Mouse (Mus musculus) thymus, postnatal 25 days (tissue): ENCODE data around the gene Cxcl10.

Source experiments
- DNase-seq: peaks from one replicate; pipeline ENCODE4 v3.0.0; 2022

Cxcl10 gene

DNA sequence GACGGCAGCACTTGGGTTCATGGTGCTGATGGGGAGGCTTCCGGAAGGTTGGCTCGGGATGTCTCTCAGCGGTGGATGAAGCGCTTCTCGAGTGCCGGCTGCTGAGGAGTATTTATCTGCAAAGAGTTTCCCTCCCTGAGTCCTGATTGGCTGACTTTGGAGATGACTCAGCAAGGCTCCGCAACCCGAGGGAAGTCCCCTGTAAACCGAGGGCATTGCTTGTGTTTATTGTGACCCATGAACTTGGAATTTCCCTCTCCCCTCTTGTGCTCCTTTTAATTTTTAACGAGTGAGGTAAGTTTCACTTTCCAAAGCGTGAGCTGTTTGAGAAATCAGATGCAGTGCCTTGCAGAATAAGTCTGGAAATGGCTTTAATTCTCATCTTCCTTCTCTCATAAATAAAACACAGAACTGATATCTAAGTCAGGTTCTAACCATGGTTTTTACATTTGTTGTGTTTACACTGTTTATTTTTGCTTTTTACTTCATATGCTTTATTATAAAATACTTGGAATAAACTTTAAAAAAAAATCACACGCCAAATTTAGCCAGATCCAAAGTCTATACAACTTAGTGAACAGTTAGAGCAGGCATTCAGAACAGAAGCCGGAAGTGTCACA, at the start of gene Cxcl10:
Gene Cxcl10 (minus strand): TSS at position 96 of the 620 bp plus-strand sequence.
- DNase-seq, result peak; percentile 53

DNA sequence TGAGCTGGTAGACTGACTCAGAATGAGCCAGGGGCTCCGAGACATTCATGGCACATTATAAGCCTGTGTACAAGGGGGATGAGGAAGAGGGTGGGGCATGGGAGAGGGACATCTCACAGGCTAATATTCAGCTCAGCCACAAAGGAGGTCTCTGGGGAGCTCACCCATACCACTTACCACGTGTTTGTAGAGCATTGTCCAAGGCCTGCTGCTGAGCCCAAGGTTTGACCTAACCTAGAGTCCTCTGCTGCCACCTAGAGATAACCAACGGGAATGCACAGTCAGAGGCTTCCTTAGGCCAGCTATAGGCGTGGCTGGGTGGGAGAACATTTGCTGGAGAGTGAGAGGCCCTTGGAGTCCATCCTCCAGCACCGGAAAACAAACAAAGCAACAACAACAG, 49.5 kb upstream of the Cxcl10 start:
- peak; percentile 72 for DNase-seq

DNA sequence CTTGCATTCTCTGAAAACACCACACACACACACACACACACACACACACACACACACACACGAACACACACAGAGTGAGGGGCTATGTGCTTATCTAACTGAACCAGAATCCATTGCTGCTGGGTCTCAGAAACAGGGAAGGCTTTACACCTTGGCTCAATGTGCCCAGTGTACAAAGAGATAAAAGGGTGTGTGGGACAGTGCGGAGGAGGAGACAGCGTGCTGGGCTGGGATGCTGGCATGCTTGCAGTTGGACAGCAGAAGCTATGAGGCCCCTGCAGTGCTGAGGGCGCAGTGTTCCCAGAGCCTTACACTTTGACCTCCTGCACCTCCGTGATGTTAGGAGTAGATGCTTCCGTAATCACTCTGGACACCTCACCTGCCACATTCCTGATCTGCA, 47.8 kb upstream of the Cxcl10 start:
- DNase-seq, result no peak

DNA sequence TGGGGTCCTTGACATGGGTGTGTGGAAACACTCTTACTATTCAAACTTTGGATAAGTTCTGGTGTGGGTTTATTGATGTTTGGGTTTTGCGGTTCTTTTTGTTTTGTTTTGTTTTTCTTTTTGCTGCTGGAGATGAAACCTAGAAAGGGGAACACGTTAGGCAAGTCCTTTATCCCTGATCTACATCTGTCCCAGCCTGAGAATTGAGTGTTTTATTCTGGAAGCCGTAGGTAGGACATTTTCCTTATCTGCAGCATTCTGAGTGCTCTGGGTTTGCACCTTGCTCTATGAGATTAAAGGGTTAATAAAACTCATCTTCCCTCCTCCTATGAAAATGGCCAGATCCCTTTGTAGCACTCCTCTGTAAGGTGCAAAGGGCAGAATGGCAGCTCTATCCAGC, 47.1 kb upstream of the Cxcl10 start:
- no peak for DNase-seq

DNA sequence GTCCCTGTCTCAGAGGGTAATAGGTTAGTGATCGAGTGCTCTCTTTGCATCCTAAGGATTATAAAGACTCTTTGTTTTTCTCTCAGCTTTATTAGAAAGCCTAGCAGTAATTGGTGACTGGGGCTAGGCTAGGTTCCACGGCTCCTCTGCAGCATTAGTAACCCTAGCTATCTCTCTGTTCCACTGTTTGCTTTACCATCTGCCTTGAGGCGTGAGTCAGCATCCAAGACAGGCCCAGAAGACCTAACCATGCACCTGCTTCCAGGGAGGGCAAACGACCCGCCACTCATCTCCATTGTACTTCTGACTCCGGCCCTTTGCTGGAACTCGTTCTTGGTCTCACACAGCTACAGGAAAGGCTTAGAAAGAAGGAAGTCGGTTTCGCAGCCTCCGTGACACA, 45.2 kb upstream of the Cxcl10 start:
- no peak for DNase-seq

DNA sequence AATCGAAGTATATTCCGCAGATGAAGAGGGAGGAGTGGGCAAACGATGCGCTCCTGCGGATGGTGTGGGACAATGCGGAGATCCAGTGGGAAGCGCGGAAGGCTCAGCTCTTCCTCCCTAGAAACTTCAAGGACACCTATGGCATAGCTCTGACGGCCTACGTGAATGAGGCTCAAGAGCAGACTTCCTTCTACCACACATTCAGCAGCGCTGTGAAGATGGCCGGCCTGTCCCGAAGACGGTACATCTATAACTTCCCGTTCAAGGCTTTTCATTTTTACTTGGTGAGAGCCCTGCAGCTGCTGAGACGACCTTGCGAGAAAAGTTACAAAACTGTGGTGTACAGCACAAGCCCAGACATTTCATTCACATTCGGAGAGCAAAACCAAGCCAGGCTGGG, 43.9 kb upstream of the Cxcl10 start:
- DNase-seq, result no peak

DNA sequence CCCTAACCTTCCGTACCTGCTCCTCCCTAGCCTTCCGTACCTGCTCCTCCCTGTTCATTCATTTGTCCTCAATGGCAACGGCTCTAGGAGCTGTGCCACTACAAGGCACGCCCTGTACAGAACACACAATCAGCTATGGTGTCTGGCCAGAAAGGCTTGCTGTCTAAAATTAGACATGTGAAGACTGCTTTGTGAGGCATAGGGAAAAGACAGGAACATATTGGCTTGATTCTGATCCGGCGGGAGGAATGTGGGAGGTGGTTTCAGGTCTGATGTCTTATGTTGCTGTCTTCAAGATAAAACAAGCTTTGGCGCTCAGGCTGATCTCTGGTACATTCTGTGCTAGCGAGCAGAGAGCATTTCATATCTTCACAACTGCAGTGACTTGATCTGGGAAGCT, 41.9 kb upstream of the Cxcl10 start:
- DNase-seq, result no peak

DNA sequence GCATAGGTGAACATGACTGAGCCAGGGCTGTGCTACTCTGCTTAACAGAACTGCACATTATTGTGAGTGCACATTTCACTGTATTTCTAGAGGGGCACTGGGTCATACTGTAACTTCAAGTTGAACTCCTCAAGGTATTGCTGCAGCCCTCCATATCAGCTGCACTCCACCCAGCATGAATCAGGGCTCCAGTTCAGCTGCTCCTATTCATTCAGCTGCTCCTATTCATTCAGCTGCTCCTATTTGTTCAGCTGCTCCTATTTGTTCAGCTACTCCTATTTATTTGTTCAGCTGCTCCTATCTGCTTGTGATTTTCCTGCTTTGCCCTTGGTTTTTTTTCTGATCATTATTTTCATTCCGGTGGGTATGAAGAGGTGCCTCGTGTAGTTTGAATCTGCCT, 41.3 kb upstream of the Cxcl10 start:
- DNase-seq, result no peak

DNA sequence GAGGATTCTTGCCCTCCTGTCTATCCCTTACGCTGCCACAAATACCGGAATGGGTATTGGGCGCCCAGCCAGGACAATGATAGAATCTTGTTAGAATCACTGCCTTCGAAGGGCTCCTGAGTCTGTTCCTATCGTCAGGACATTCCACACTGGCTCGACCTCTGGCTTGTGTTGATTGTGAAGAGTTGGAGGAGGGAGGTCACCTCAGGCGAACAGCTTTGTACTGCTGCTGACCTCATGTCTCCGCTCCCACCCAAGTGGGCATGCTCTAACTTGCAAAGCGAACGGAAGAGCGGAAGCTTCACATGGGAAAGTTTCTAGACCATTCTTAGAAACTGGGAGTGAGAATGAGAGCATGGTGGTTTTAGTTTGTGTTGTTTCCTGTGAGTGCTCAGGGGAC, 38.7 kb upstream of the Cxcl10 start:
- no peak for DNase-seq

DNA sequence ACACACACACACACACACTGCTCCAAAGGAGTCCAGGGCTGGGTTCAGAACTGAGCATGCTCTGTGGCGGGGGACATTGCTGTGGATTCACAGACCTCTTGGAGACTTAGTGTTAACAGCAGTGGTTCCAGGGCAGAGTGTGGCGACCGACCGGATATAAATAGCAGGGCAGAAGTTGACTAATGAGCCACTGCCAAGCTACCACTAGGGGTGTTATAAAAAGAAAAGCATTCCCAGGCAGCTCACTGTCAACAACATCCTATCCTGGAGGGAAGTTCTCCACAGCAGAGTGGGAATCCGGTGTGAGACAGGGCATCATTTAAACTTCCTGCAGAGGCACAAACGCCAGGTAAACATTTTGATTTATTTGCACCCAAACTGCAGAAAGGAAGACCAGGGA, 38.0 kb upstream of the Cxcl10 start:
- no peak for DNase-seq

DNA sequence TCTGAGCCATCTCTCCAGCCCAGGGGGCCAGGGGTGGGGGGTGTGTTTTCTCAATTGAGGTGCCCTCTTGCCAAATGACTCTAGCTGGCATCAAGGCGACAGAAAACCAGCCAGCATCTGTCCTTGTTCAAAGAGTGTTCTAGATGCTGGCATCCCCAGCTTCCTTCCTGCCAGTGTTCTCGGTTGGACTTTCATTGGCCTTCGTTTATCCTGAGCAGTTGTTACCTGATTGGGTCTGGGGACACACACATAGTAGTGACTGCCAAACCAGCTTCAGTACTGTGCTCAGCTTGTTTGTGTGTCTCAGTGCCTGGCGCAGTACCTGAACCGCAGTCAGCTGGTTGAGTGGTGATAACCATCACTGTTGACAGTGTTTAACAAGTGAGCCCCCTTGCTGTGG, 37.4 kb upstream of the Cxcl10 start:
- no peak for DNase-seq

DNA sequence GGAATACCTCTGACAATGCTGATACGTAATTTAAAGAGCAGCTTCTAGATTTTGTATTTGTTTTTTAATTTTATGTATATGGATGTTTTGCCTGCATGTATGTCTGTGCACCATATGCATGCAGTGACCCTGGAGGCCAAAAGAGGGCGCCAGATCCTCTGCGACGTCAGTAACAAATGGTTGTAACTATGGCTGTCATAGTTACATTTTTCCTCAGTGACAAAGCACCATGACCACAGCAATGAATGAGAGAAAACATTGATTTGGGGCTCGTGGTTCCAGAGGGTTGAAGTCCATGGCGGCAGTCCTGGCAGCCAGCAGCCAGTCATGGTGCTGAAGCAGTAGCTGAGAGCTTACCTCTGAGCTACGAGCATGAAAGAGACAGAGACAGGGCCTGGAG, 36.2 kb upstream of the Cxcl10 start:
- peak; percentile 42 for DNase-seq

DNA sequence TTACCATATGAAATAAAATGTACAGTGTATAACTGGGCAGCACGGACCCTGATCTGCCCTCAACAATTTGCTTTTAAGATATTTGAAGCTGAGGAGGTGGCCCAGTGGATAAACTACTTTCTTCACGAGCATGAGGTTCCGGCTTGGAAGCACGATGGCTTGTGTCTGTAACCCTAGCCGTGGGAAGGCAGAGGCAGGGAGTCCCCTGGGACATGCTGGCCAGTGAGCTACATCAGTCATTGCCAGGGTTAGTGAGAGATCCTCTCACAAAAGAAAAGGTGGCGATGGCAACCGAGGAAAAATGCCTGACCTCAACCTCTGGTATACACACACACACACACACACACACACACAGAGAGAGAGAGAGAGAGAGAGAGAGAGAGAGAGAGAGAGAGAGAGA, 35.1 kb upstream of the Cxcl10 start:
- no peak for DNase-seq

DNA sequence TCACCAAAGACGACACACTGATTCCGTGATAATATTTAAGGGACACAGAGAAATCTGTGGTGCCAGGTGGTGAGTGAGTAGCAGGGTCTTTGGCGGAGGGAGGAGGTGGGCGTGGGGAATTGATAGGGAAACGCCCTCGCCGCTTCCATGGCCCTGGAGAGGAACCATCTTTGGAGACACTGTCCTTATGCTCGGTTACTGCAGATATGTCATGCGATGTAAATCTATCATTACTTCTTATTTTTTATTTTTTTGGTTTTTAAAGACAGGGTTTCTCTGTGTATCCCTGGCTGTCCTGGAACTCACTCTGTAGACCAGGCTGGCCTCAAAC, 33.6 kb upstream of the Cxcl10 start:
- DNase-seq, result no peak

DNA sequence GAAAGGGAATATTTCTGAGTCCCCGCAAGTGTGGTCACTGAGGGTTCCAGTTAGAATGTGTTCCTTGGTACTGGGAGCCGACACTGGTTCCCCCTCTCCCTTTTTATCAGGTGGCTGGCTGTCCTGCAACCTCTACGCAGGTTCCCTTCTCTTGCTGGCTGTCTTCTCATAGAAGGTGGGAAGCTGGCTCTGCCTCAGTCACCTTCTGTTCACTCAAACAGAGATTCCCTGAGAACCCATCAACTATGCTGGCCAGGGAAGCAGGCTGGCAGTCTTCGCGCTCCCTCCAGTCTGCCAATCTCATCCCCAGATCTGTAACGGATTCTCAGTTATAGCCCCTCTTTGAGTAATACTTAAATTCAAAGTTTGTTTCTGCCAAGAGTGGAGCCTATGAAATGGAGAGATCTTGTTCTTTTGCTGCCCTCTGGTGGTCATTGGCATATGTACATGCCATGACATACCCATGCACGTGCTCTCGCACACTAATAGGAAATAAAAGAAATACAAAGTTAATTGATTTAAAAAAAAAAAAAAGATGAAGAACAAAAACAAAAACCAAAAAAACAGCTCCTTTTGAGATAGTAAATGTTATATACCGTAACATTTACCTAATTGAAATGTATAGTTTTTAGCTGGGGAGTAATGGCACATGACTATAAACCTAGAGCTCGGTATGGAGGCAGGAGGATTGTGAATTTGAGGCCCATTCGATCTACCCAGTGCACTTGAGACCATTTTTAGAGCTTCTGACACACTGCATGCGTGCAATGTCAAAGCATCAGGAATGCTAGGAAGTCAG, 33.1 kb upstream of the Cxcl10 start:
- DNase-seq, result peak; percentile 74

DNA sequence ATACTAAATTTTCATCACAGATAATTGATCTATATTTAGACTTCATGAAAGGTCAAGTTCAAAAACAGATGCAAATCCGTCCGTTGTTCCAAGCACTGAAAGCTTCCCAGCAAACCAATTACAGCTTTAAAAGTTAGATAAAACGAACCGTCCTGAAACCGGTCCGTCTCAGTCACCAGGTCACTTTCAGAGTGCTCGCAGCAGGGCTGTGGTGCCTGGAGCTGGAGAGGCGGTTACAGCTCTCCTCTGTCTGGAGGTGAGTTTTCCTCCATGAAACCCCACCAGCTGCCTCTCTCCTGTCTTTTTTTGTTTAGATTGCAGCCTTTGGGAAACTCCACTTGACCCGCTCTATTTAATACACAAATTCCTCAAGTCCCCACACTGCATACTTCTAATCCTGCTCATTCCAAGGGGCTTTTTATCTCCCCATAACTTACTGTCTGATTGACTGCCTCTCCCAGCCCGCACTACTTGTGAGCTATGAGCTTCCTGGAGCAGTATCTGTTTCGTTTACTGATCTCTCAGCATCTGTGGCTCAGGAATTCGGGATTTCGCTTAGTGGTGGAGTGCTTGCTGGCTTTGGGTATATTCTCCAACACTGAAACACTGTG, 28.2 kb upstream of the Cxcl10 start:
- DNase-seq, result no peak

DNA sequence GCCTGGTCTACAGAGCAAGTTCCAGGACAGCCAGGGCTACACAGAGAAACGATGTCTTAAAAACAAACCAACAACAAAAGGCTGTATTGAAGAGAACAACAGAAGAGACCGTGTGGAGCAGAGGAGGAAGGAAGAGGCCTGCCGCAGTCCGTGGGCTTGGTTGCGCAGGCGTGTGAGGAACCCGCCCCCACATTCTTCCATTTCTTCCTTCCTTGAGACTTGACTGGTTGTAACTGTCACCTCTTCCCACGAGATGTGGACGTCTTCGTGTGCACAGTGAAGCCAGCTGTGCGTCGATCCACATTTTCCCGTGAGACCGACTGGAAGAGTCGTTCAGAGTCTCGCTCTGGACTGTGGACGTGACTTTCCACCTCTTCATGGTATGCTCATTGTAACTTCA, 26.7 kb upstream of the Cxcl10 start:
- DNase-seq, result peak; percentile 53

DNA sequence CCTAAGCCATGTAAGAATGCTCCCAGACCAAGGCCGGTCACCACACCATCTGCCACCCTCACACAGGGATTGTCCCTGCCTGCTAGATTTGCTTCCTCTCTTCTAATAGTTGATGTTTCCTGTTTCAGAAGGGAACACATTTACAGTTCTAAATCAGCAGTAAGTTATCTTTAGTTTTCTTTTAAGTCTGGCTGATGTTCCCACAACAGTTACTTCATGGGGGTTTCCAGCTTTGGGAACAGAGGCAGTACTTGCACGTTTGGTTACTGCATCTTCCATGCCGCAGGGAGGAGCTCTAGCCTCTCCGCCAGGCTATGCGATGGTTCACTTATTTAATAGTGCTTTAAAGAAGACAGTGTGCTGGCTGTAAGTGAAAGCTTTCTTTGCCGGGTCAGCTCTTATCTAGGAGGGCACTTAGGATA, 26.0 kb upstream of the Cxcl10 start:
- peak; percentile 48 for DNase-seq

DNA sequence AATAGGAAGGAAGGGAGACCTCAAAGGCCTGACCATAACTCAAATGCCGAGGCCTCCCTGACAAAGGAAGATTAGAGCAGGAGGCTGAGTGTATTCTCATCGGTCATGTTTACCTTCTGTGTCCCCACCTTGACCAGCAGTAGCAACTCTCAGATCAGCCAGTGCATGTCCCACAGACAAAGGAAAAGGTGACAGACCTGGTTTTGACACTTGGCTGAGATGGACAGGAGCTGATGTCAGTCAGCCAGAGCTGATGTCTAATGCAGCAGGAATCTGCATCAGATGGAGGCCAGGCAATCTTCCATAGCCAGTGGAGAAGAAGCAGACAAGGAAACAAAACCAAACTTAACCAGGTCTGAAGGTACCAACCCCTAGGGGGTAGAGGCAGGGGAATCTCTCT, 23.9 kb upstream of the Cxcl10 start:
- no peak for DNase-seq

DNA sequence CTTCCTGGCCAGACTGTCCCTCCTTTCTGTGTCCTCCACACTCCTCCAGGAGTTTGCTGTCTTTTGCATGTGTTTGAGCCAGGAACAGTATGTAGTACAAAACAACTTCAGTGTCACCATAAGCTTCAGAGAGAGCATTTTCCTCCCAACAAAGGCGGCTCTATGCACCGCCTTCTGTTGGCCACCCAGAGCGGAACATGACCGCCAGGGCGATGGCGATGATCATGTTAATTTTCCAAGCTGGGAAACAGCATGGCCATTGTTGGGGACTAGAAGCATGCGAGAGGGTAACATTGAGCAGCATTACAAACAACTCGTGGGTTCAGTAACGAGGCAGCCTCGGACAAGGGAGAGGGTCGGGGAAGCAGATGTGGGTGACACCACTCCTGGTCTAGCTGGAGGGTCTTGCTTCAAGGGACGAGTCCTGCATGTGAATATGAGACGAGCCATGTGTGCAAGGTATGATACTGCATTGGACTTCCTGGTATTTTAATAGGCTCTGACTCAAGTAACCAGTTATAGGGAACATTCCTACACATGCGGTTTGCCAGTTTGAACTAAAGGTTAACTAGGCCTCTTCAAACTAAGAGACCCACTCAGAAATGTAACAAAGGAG, 22.8 kb upstream of the Cxcl10 start:
- no peak for DNase-seq

DNA sequence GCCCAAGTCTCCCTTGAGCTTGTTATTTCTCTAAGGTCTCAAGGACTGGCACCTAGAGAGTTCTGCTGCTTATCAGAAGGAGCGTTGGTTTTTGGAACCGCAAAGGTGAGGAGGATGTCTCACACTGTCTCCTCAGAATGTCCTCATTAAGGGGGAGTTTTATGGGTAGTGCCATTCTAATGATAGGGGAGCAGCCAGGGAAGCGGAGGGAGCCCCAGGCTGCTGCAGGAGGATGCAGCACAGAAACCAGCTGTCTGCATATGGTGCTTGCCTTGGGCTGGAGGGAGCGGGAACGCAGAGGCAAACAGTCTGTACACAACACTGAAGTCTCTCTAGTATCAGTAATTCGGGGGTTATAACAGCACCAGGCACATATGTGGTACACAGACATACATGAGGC, 22.2 kb upstream of the Cxcl10 start:
- DNase-seq, result no peak

DNA sequence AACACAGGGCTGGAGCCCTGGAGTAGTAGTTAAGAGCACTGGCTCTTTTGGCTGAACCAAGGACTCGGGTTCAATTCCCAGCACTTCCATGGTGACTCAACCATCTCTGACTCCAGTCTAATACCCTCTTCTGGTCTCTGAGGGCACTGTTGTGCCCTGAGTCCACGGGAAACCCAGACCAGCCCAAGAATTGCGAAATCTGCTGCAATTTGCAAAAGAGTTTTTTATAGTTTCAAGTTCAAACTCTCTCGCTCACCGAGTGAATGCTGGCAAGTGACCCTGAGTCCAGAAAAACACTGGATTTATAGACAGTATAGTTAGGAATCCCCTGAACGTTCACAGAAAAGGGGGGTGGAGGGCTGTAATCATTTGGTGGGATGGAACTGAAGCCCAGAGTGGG, 21.7 kb upstream of the Cxcl10 start:
- no peak for DNase-seq

DNA sequence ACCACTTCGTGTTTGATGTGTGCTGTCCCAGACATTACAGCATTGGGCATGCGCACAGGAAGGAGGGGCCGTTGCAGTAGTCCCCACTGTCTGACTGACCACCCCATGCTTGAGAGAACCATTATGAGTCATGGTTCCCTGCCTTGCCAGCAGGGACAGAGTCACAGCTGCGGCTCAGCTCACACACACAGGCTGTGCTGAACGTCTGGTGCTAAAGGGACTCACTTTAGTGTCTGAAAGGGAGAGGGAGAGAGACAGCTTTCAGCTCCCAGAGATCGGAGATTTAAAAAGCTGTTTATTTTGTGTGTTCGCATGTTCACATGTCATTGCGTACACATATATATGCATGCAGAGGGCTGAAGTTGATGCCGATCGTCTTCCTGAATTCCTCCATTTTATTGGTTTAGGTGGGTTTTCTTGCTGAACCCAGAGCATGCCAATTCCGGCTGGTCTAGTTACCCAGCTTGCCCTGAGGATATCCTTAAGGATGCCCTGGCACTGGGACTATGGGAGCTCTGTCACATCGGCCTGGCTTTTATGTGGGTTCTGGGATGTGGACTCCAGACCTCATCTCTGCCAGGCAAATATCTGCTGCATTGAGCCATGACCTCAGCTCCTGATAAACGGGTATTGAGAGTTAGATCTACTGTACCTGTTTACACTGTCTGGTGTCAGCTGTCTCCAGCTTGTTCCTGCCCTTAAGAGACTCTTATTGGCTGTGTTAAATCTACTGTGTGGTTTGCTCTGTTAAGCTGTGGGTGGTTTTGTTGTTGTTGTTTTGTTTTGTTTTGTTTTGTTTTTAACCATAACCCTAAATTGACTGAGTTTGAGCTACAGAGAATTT, 20.7 kb upstream of the Cxcl10 start:
- no peak for DNase-seq
